In genomic region chr13:30200737-30201136, GRCm38 (mm10) we compare ENCODE assay signal across 16 mouse cellular contexts.
"Had no signal": no experiment of that assay in that cellular context is flagged by ENCODE, and none has a peak within 500 bp of the region (broad histone marks: within the 10 kb centered on the region; RNA-seq: fewer than 3 reads in every experiment).

No protein-coding gene starts in this region.

- H3K4me2 ChIP-seq: neural tube, embryonic 13.5 days; neural tube, embryonic 15.5 days; stomach, embryonic 15.5 days had no signal

- H3K9me3 ChIP-seq: neural tube, embryonic 13.5 days; neural tube, embryonic 15.5 days; stomach, embryonic 15.5 days had no signal

- H3K9ac ChIP-seq: neural tube, embryonic 13.5 days; neural tube, embryonic 15.5 days; stomach, embryonic 15.5 days had no signal

- H3K4me1 ChIP-seq: neural tube, embryonic 13.5 days; neural tube, embryonic 15.5 days had no signal

- H3K27me3 ChIP-seq: neural tube, embryonic 13.5 days; neural tube, embryonic 15.5 days; stomach, embryonic 15.5 days had no signal

- DNase-seq: retina, postnatal 1 day; right cerebral cortex, adult 18-20 months; right cerebral cortex, postnatal 14 days; right cerebral cortex, postnatal 25 days; right cerebral cortex, postnatal 4 days; spleen, adult 18-20 months; thymus, adult 18-20 months; thymus, adult 2 months; thymus, postnatal 14 days; thymus, postnatal 25 days; thymus, postnatal 36 days; thymus, postnatal 4 days had no signal

- H3K27ac ChIP-seq: neural tube, embryonic 13.5 days; neural tube, embryonic 15.5 days; stomach, embryonic 15.5 days; stomach, postnatal 0 days had no signal

- H3K36me3 ChIP-seq: neural tube, embryonic 13.5 days; neural tube, embryonic 15.5 days; stomach, embryonic 15.5 days had no signal

- H3K4me3 ChIP-seq: neural tube, embryonic 13.5 days; neural tube, embryonic 15.5 days; stomach, embryonic 15.5 days had no signal
